Mouse (Mus musculus) cortical plate, adult 2 months (tissue): Measurements from ENCODE around the gene Ppl. TPM values are rescaled to one million over a fixed set of nuclear protein-coding genes. Genes with fewer than 3 reads are reported as not detected.

Source experiments
- H3K27ac ChIP-seq: fragments of 200-500 bp; 2 replicates; pipeline ENCODE4 v1.5.1; 2012; ENCODE audit warnings: low read length, control low read depth, inconsistent platforms; ENCODE audit not compliant: insufficient read depth
- H3K4me1 ChIP-seq: fragments of 200-500 bp; 2 replicates; pipeline ENCODE4 v1.6.1; 2011; ENCODE audit warnings: low read length; ENCODE audit not compliant: control insufficient read depth, insufficient read depth
- H3K4me3 ChIP-seq: fragments of 200-500 bp; 2 replicates; pipeline ENCODE4 v1.5.1; 2011; ENCODE audit warnings: mild to moderate bottlenecking, low read length, control low read depth; ENCODE audit not compliant: insufficient read depth
- CTCF ChIP-seq: fragments of 200-500 bp; IDR thresholded peaks from 2 replicates; pipeline ENCODE4 v1.5.1; 2011; ENCODE audit warnings: mild to moderate bottlenecking, control low read depth, low read length; ENCODE audit not compliant: insufficient read depth; ENCODE audit errors: extremely low read depth
- POLR2A ChIP-seq: fragments of 200-500 bp; IDR thresholded peaks from 2 replicates; pipeline ENCODE4 v1.6.1; 2011; ENCODE audit warnings: mild to moderate bottlenecking, low read length, control low read depth; ENCODE audit not compliant: insufficient read depth; ENCODE audit errors: extremely low read depth
- polyA plus RNA-seq: library from polyadenylated mRNA; depleted of rRNA; stranded (reverse); fragments of >200 nt; gene quantifications from 2 replicates; pipeline ENCODE4 v1.2.3, GENCODE M21; 2012; rRNA removed

Ppl gene
- polyA plus RNA-seq, 1 experiment = 0.25 TPM

- peaks cover 4% of the 10 kb centered on the region; the same call in 1 of the 2 replicates for H3K4me1 ChIP-seq
- TF ChIP-seq POLR2A (no peak), CTCF (no peak)
- peak overlapping the region; percentile 69 for H3K4me3 ChIP-seq
- peak overlapping the region; percentile 95 for H3K27ac ChIP-seq
Observed at GRCm38 (mm10) chr16:5050251-5051110, 81.7 kb downstream of the Ppl start.

- H3K27ac ChIP-seq = peak within 1 kb of the TSS; percentile 95
- TF ChIP-seq POLR2A (peak; percentile 83), CTCF (no peak)
- peaks cover 4% of the 10 kb centered on the region; the same call in 1 of the 2 replicates for H3K4me1 ChIP-seq
- peak within 1 kb of the TSS; percentile 69 for H3K4me3 ChIP-seq
Observed at GRCm38 (mm10) chr16:5049774-5050234, 82.4 kb downstream of the Ppl start, which contains the start of the genes Glyr1 and Ubn1. Gene Glyr1 (minus strand): TSS chr16:5049863. Gene Ubn1 (plus strand): TSS chr16:5050057.

- Histone ChIP-seq H3K4me3 (peak overlapping the region; percentile 69), H3K4me1 (peaks cover 4% of the 10 kb centered on the region; the same call in 1 of the 2 replicates), H3K27ac (peak overlapping the region; percentile 33; the same call in 1 of the 2 replicates)
- TF ChIP-seq POLR2A = no peak
- TF ChIP-seq CTCF = no peak
Observed at GRCm38 (mm10) chr16:5049182-5049773, 82.9 kb downstream of the Ppl start.

GRCm38 (mm10) chr16:5045322-5045721 is 86.9 kb downstream of the Ppl start:
- Histone ChIP-seq H3K4me3 (no peak overlapping the region), H3K4me1 (peaks cover 2% of the 10 kb centered on the region; the same call in 1 of the 2 replicates), H3K27ac (no peak overlapping the region)
- TF ChIP-seq CTCF (no peak), POLR2A (no peak)

GRCm38 (mm10) chr16:5036649-5037234 is 95.5 kb downstream of the Ppl start:
- TF ChIP-seq CTCF = no peak
- TF ChIP-seq POLR2A = no peak
- H3K27ac ChIP-seq = no peak overlapping the region
- no peaks in the 10 kb centered on the region for H3K4me1 ChIP-seq
- H3K4me3 ChIP-seq = no peak overlapping the region

Other genes starting within 250 kb of the Ppl start
- gene Mgrn1, start 246.2 kb downstream of the Ppl start, polyA plus RNA-seq = 229 and 239 TPM in 2 replicates
- gene Nudt16l1, start 193.7 kb downstream of the Ppl start, polyA plus RNA-seq = 102 and 104 TPM in 2 replicates
- gene Anks3, start 168.2 kb downstream of the Ppl start, polyA plus RNA-seq = 101 and 118 TPM in 2 replicates
- gene Sept12, start 134.6 kb downstream of the Ppl start, polyA plus RNA-seq = not detected in 2 replicates
- gene Smim22, start 125.1 kb downstream of the Ppl start, polyA plus RNA-seq = 3.1 TPM in 1 of 2 replicates, not detected in the other
- gene Rogdi, start 118.9 kb downstream of the Ppl start, polyA plus RNA-seq = 300 and 341 TPM in 2 replicates
- 146 and 157 TPM in 2 replicates for gene Glyr1, start 82.6 kb downstream of the Ppl start, polyA plus RNA-seq
- gene Ubn1, start 82.4 kb downstream of the Ppl start, polyA plus RNA-seq = 30.3 and 30.4 TPM in 2 replicates
- 12.2 and 15.4 TPM in 2 replicates for gene Sec14l5, start 14.7 kb upstream of the Ppl start, polyA plus RNA-seq
- gene Nagpa, start 71.6 kb upstream of the Ppl start, polyA plus RNA-seq = 17.4 and 19.4 TPM in 2 replicates
- gene AU021092, start 89.9 kb upstream of the Ppl start, polyA plus RNA-seq = 8.6 and 9.3 TPM in 2 replicates
- 52.7 and 58.7 TPM in 2 replicates for gene Alg1, start 101.2 kb upstream of the Ppl start, polyA plus RNA-seq
- gene Eef2kmt, start 123.6 kb upstream of the Ppl start, polyA plus RNA-seq = 10.0 and 10.9 TPM in 2 replicates